Mouse (Mus musculus) liver (tissue): ENCODE measurements around the gene Nrf1.
A peak's percentile ranks its signal among the peaks of the same experiment; 100 is the strongest.

Experiments
- DNase-seq: peaks from one replicate; pipeline ENCODE4 v3.0.0-alpha.2; 2020; ENCODE audit warnings: mixed read lengths

Gene Nrf1

DNA sequence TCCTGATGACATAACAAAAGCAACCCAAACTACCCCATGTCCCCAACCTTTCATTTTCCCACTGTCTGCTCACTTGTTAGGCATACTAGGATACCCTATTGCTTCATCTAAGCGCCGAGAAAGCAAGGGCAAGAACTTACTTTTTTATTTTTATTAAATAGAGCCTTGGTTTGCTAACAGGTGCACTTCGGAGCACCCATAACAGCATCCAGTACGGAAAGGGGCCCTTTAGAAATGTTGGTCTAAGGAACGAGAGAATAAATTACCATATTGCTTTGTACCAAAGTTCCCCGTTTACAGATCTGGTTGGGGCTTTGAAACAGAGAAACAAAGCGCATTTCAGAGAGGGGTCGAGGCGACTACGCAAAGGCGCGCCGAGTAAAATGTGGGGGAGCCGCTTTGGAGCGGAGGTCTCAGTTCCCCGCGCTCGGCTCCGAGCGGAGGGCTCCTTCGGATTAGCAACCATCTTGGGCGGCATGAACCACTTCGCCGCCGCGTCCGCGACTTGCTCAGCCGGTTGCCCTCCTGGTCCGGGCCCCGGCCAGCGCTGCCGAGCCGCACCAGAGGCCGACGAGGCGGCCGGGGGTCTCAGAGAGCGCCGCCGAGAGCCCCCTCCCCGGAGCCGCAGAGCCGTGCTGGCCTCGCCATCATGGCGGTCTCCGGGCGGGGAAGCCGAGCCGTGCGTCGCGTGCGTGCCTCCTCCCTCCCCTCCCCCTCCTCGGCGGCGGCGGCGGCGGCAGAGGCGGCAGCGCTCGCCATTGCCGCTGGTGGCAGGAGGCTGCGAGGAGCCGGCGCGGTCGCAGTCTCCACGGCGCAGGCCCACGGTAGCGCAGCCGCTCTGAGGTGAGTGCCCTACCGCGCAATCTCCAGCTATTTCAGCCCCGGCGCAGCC is at the start of gene Nrf1:
TSS of gene Nrf1 (plus strand) at position 718 of the 892 bp plus-strand sequence.
- peak; percentile 92 for DNase-seq

DNA sequence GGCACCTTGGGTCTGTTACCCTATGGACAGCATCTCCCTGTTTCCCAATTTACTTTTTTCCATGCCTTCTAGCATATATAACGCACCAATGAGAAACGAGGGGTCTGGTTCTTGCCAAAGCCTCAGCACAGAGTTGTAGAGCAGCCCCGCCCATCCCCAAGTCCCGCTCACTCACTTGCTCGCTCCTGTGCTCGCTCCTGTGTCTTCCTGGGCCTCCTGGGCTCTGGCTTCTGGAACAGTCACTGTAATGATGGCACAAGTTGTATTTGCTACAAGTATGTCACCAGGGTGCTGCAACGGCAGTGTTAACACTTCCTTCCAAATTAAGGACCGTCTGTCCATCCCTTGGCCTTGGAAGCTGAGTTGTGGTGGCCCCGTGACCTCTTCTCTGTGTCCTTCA is 49.6 kb upstream of the Nrf1 start:
- no peak for DNase-seq

DNA sequence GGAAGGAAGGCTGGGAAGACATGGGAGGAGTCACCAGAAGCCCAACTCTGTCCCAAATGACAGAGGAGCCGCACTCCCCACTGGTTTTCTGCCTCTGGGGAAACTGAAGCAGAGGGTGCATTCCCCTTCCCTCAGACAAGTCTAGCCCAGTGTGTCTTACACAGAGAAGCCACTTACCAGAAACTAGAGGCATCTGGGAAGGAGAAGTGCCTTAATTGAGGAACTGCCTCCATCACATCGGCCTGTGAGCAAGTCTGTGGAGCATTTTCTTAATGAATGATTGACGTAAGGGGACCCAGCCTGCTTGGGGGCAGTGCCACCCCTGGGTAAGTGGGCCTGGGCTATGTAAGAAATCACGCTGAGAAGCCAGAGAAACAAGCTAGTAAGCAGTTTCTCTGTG is 49.0 kb upstream of the Nrf1 start:
- DNase-seq, result no peak

- no peak for DNase-seq
Observed at GRCm38 (mm10) chr6:30002628-30003027, 45.2 kb upstream of the Nrf1 start.

- no peak for DNase-seq
Observed at GRCm38 (mm10) chr6:30005851-30006250, 41.9 kb upstream of the Nrf1 start.

DNA sequence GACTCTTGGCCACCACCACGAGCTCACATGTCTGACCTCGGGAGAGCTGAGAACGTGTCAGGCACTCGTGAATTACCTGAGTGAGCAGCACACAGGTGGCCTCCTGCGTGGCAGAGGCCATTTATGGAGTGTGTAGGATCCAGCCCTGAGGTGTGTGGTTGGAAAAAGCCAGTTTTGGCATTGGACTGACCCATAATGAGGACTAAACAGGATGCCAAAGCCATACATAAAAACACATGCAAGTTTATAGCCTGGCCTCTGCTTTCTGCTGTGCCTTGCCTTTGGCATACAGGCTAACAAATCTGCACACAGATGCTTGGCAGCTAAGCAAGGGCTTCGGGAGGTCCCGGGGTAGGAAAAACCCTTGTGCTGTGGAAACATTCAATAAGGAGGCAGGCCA is 38.6 kb upstream of the Nrf1 start:
- no peak for DNase-seq

GRCm38 (mm10) chr6:30013520-30013919 is 34.3 kb upstream of the Nrf1 start:
- no peak for DNase-seq

GRCm38 (mm10) chr6:30014187-30014864 is 33.5 kb upstream of the Nrf1 start:
- no peak for DNase-seq

DNA sequence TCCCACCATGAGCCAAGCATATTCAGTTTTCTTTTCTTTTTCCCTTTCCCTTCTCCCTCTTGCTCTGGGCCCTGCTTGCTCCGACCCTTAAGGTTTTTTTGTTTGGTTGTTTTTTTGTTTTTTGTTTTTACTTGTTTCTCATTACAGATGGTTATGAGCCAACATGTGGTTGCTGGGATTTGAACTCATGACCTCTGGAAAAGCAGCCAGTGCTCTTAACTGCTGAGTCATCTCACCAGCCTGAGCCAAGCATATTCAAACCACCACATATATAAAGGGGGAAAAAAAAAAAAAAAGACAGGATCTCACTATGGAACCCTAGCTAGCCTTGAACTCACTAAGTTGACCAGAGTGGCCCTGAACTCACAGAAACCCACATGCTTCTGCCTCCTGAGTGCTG is 26.5 kb upstream of the Nrf1 start:
- DNase-seq, result no peak

DNA sequence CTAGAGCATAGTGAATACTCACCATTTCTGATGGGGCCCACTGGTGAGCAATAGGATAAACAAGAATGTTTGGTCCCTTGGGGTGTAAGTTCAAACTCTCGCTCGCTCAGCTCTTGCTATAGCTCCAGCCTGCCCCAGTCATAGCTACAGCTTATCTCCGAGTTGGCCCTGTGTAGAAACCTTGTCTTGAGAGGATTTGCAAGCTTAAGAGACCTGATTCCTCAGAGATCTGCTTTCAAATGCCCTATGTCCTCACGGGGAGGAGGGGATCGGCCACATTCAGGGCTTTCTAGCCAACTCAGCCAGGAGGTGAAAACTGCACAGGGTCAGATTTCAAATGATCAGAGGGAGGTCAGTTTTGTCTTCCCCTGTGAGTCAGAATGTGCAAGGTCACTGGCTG is 26.1 kb upstream of the Nrf1 start:
- no peak for DNase-seq

GRCm38 (mm10) chr6:30026799-30027198 is 21.0 kb upstream of the Nrf1 start:
- peak; percentile 15 for DNase-seq

GRCm38 (mm10) chr6:30028358-30028757 is 19.4 kb upstream of the Nrf1 start:
- DNase-seq, result no peak

- no peak for DNase-seq
Observed at GRCm38 (mm10) chr6:30035112-30035511, 12.7 kb upstream of the Nrf1 start.

DNA sequence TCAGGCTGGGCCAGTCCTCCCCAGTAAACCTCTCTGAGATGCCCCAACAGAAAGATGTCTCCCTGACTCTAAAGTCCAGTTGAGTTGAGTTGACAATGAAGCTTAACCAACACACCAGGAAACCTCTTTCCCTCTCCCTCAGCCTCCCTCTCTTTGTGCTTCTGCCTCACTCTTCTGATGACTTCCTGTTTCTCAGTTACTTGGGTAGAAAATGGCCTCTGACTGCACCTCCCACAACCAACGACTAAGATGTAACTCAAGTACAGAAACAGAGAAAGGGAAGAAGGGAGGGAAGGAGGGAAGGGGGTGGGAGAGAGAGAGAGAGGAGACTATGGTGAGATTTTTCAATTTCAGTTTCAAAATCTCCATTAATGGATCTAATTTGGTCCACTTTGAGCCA is 6.3 kb upstream of the Nrf1 start:
- DNase-seq, result no peak

GRCm38 (mm10) chr6:30042483-30042882 is 5.3 kb upstream of the Nrf1 start:
- no peak for DNase-seq

GRCm38 (mm10) chr6:30048163-30048500 is 344 bp downstream of the Nrf1 start:
- no peak for DNase-seq

DNA sequence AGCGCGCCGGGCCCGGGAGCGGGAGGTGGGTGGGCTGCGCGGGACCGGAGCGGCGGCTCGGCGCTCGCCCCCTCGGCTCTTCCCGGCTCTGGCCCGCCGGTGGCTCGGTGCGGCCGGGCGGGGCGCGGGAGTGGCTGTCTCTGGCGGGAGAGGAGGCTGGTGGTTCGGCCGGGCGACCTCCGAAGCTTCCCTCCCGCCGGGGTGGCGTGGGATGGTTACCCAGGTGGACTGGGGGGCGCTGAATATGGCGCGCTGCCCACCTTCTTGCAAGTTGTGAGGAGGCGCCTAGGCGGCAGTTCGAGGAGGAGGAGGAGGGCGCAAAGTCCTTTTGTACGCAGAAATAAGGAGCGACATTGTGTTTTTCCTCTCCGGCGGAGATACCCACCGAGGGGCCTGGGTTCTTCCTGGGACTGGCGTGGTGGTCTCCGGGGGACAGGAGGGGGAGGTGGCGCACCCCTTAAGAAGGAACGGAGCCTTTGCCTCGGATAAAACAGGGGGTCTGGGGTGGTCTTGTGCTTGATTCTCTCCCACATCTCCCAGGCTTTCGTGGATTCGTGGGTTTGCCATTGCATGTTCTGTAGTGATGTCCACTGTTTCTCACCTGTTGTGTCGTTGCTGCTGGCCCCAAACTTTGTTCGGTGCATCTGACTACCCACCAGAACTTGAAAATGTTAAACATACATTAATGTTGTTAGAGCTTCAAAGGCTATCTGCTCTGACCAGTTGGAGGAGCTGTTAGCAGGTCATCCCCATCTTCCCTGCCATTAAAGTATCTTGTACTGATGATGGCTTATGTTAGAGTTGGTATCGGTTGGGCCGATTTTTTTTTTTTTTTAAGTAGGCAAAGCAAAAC is 939 bp downstream of the Nrf1 start:
- DNase-seq, result peak; percentile 83

DNA sequence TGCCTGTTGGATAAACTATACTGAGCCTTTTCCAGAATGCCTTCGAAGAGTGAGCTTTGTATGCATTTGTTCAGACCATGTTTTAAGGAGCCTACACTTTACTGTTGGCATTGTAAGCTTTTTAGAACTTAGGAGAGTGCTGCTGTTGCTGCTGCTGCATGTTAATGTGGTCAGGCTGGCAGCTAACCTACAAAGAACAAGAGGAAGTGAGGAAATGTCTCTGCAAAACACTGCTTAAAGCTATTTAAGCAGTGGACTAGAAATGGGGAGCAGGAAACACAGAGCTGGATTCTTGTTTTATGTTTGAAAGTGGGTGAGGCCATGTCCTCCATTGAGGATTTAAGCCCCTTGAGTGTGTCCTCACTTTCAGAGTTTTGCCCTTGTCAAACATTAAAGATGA is 5.3 kb downstream of the Nrf1 start:
- DNase-seq, result no peak

- no peak for DNase-seq
Observed at GRCm38 (mm10) chr6:30062544-30062943, 14.8 kb downstream of the Nrf1 start.

GRCm38 (mm10) chr6:30065369-30065768 is 17.6 kb downstream of the Nrf1 start:
- DNase-seq, result no peak

DNA sequence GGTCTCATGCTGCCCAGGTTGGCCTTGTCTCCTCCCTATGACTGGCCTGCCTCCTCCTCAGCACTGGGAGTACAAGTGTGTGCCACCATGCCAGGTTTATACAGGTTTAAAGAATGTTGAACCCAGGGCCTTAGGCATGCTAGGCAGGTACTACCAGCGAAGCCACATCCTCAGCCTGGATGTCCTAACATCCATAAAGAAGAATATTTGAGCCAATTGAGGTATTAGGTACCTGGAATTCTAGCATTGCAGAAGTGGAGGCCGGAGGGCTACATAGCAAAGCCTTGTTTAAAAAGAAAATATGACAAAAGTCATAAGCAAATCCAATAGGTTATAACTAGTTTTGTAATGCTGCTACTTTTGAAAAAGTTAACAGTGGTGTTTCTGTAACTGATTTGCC is 19.0 kb downstream of the Nrf1 start:
- DNase-seq, result no peak

GRCm38 (mm10) chr6:30072476-30072875 is 24.7 kb downstream of the Nrf1 start:
- no peak for DNase-seq

GRCm38 (mm10) chr6:30078938-30079529 is 31.2 kb downstream of the Nrf1 start:
- DNase-seq, result no peak
